Comparison of ENCODE assay signal across 16 mouse cellular contexts in genomic region chr11:58931576-58931975, GRCm38 (mm10). TPM values are rescaled to one million over a fixed set of nuclear protein-coding genes. Genes with fewer than 3 reads are reported as not detected.
A peak's percentile ranks its signal among the peaks of the same experiment; 100 is the strongest.
DNase-seq lines count a peak whose midpoint lies in the region; ATAC-seq and TF ChIP-seq lines count a peak whose summit lies in the region.
"Had no signal": no experiment of that assay in that cellular context is flagged by ENCODE, and none has a peak within 500 bp of the region (broad histone marks: within the 10 kb centered on the region; RNA-seq: fewer than 3 reads in every experiment).

No protein-coding gene starts in this region.

- no peak overlapping the region for H3K4me2 ChIP-seq in lung, embryonic 14.5 days
- H3K4me2 ChIP-seq: limb, embryonic 15.5 days; neural tube, embryonic 15.5 days had no signal

- TF ChIP-seq POLR2A in heart, adult 2 months (IDR thresholded peaks at IDR 0.05; ENCODE audit: insufficient read depth, low read depth, low read length), result no peak
- TF ChIP-seq POLR2A in MEL (IDR thresholded peaks at IDR 0.05; ENCODE audit: control insufficient read depth in 1 of 2, insufficient read depth in 1 of 2, low read depth in 1 of 2, low read length in 2 of 2, poor library complexity in 1 of 2), result 0 out of 4 replicates have a peak, but pooled peaks of 1 of the 2 experiments have one; percentile 34

- no peaks in the 10 kb centered on the region for H3K9me3 ChIP-seq in lung, embryonic 14.5 days (ENCODE audit: low read depth, low read length)
- H3K9me3 ChIP-seq in MEL (replicated peaks; ENCODE audit: insufficient read depth, low read length), result no peaks in the 10 kb centered on the region
- H3K9me3 ChIP-seq: limb, embryonic 15.5 days; midbrain, embryonic 10.5 days; neural tube, embryonic 15.5 days had no signal

- no peak for TF ChIP-seq EP300 in heart, adult 2 months (IDR thresholded peaks at IDR 0.05; ENCODE audit: insufficient read depth, low read depth, low read length)
- no peak for TF ChIP-seq EP300 in MEL (IDR thresholded peaks at IDR 0.05; ENCODE audit: low read depth in 1 of 2, low read length in 2 of 2)

- H3K9ac ChIP-seq in heart, adult 2 months (ENCODE audit: low read depth, low read length), result no peak overlapping the region
- H3K9ac ChIP-seq in lung, embryonic 14.5 days, result no peak overlapping the region
- H3K9ac ChIP-seq in MEL (ENCODE audit: control insufficient read depth, low read depth, low read length, poor library complexity, severe bottlenecking), result no peak overlapping the region
- H3K9ac ChIP-seq: limb, embryonic 15.5 days; neural tube, embryonic 15.5 days had no signal

- H3K4me3 ChIP-seq in heart, adult 2 months, result no peak overlapping the region
- no peak overlapping the region for H3K4me3 ChIP-seq in lung, embryonic 14.5 days (ENCODE audit: low read depth, low read length)
- H3K4me3 ChIP-seq in MEL (ENCODE audit: control insufficient read depth in 1 of 2, insufficient read depth in 1 of 2, low read depth in 2 of 2, low read length in 2 of 2), result no peak overlapping the region
- H3K4me3 ChIP-seq: limb, embryonic 15.5 days; midbrain, embryonic 10.5 days; neural tube, embryonic 15.5 days had no signal

- H3K36me3 ChIP-seq in heart, adult 2 months (ENCODE audit: control insufficient read depth, insufficient read depth, low read length), result no peaks in the 10 kb centered on the region
- H3K36me3 ChIP-seq in lung, embryonic 14.5 days (ENCODE audit: insufficient read depth), result peaks cover 51% of the 10 kb centered on the region
- peaks cover 3 to 13% of the 10 kb centered on the region in 2 experiments for H3K36me3 ChIP-seq in MEL (ENCODE audit: control insufficient read depth in 1 of 2, insufficient read depth in 2 of 2, low read length in 2 of 2)

- no peak for DNase-seq in heart, adult 2 months
- DNase-seq in heart, postnatal 25 days (ENCODE audit: low spot score), result no peak
- no peak for DNase-seq in lung, embryonic 14.5 days
- DNase-seq in lung, postnatal 4 days, result no peak
- peak; percentile 48 for DNase-seq in MEL (ENCODE audit: low read depth, low spot score)
- no peak for DNase-seq in testis, postnatal 10 days (ENCODE audit: low spot score)
- DNase-seq: kidney, adult 11 months; right cerebral cortex, postnatal 25 days; thymus, adult 18-20 months had no signal

- H3K27me3 ChIP-seq in heart, adult 2 months (ENCODE audit: control insufficient read depth, insufficient read depth, low read length), result no peaks in the 10 kb centered on the region
- H3K27me3 ChIP-seq in lung, embryonic 14.5 days (ENCODE audit: insufficient read depth, low read length), result no peaks in the 10 kb centered on the region
- no peaks in the 10 kb centered on the region for H3K27me3 ChIP-seq in MEL (ENCODE audit: control insufficient read depth in 1 of 2, insufficient read depth in 2 of 2, low read length in 2 of 2)
- H3K27me3 ChIP-seq: limb, embryonic 15.5 days; neural tube, embryonic 15.5 days had no signal

- H3K79me2 ChIP-seq in heart, adult 2 months (replicated peaks; ENCODE audit: control insufficient read depth, insufficient read depth, low read length), result no peaks in the 10 kb centered on the region
- H3K79me2 ChIP-seq in MEL (ENCODE audit: control insufficient read depth, insufficient read depth, low read length, poor library complexity), result peaks cover 1% of the 10 kb centered on the region; the same call in 1 of the 2 replicates

- intact Hi-C loops in heart, adult 2 months (cut with DNase I), result no loop called here
- intact Hi-C loops in heart, postnatal 25 days (cut with DNase I), result loop anchor here (10.0 kb wide), 1 partner anchor 363 kb away; the partner anchor contains the start of gene Wnt3a

- no peak for TF ChIP-seq RAD21 in MEL (IDR thresholded peaks at IDR 0.05; ENCODE audit: low read depth, low read length)

- 63% methylated on average over 4 of the region's 4 CpGs for WGBS in heart, adult 2 months
- WGBS in lung, embryonic 14.5 days, result 63% methylated on average over 4 of the region's 4 CpGs

- no peak overlapping the region for H3K27ac ChIP-seq in heart, adult 2 months
- H3K27ac ChIP-seq in lung, embryonic 14.5 days (ENCODE audit: low read depth), result no peak overlapping the region
- no peak overlapping the region for H3K27ac ChIP-seq in MEL (ENCODE audit: control insufficient read depth, low read depth, low read length)
- H3K27ac ChIP-seq: limb, embryonic 15.5 days; midbrain, embryonic 10.5 days; neural tube, embryonic 15.5 days had no signal

- ATAC-seq in lung, embryonic 14.5 days (ENCODE audit: insufficient read depth), result no peak
- 0 out of 2 replicates have a peak, but pooled peaks have one; percentile 20 for ATAC-seq in megakaryocyte-erythroid progenitor cell, adult 5-6 weeks (replicated peaks; ENCODE audit: low FRiP score, low TSS enrichment, poor library complexity, severe bottlenecking)
- ATAC-seq in monocyte, adult 5-6 weeks (replicated peaks; ENCODE audit: insufficient number of reproducible peaks, low FRiP score, low TSS enrichment, poor library complexity, severe bottlenecking), result no peak

- peak; percentile 26; the same call in 1 of the 2 replicates for TF ChIP-seq CTCF in heart, adult 2 months (IDR thresholded peaks at IDR 0.05)
- peak; percentile 28; the same call in 1 of the 2 replicates for TF ChIP-seq CTCF in lung, embryonic 14.5 days (IDR thresholded peaks at IDR 0.05; ENCODE audit: low read depth)
- peak in 2 of 3 experiments; percentile 34 to 35; a peak in 4 of 6 replicates for TF ChIP-seq CTCF in MEL (IDR thresholded peaks at IDR 0.05 in 2 of 3, conservative IDR thresholded peaks at IDR 0.05 in 1 of 3; ENCODE audit: control insufficient read depth in 1 of 3, insufficient read depth in 1 of 3, low read depth in 2 of 3, low read length in 3 of 3, poor library complexity in 1 of 3, severe bottlenecking in 1 of 3)

- peaks cover 3% of the 10 kb centered on the region for H3K4me1 ChIP-seq in heart, adult 2 months (ENCODE audit: control insufficient read depth, insufficient read depth, low read length)
- no peaks in the 10 kb centered on the region for H3K4me1 ChIP-seq in lung, embryonic 14.5 days (ENCODE audit: insufficient read depth)
- peaks cover 4 to 15% of the 10 kb centered on the region in 2 experiments; a peak in 3 of 4 replicates for H3K4me1 ChIP-seq in MEL (ENCODE audit: control insufficient read depth in 1 of 2, insufficient read depth in 2 of 2, low read length in 2 of 2)

RNA-seq across cellular contexts. Expression of gene Rnf187, which starts 7.1 kb away (rescaled TPM):
- total RNA-seq in heart, adult 2 months (2021), result 100 to 1,000 TPM; 164 to 177 TPM
- polyA plus RNA-seq in heart, adult 2 months (2012; rRNA removed), result 182 and 190 TPM in 2 replicates
- total RNA-seq in heart, postnatal 25 days (2021), result 100 to 1,000 TPM; 163 to 167 TPM
- polyA plus RNA-seq in lung, embryonic 14.5 days (2014; fragmentation: Nextera tagmentation; extraction: Ambion mirVana), result 273 and 293 TPM in 2 replicates
- 282 and 337 TPM in 2 replicates for total RNA-seq in MEL (2012; rRNA removed)
- polyA plus RNA-seq in MEL (2012; ENCODE audit: insufficient read depth in 1 of 2, insufficient read length in 2 of 2, low read depth in 1 of 2, low replicate concordance in 2 of 2, missing spikeins in 1 of 2), result 1,000 to 10,000 TPM in 1 of 2 experiments, 100 to 1,000 TPM in 1; 280 to 3,830 TPM
- total RNA-seq in megakaryocyte-erythroid progenitor cell, adult 5-6 weeks (2014; fragmentation: Nextera tagmentation), result 115 and 146 TPM in 2 replicates
- total RNA-seq in megakaryocyte-erythroid progenitor cell, adult 5-6 weeks (2017), result 101 and 108 TPM in 2 replicates
- total RNA-seq in monocyte, adult 5-6 weeks (2017), result 42.2 to 79.7 TPM (median 47.8 TPM) in 3 replicates

RNA-seq across cellular contexts. Expression of gene Btnl10, which starts 13.9 kb away (rescaled TPM):
- total RNA-seq in heart, adult 2 months (2021), result not detected
- 0.04 and 0.09 TPM in 2 replicates for polyA plus RNA-seq in heart, adult 2 months (2012; rRNA removed)
- total RNA-seq in heart, postnatal 25 days (2021), result not detected
- not detected in 2 replicates for polyA plus RNA-seq in lung, embryonic 14.5 days (2014; fragmentation: Nextera tagmentation; extraction: Ambion mirVana)
- 0.62 and 1.7 TPM in 2 replicates for total RNA-seq in MEL (2012; rRNA removed)
- polyA plus RNA-seq in MEL (2012; ENCODE audit: insufficient read depth in 1 of 2, insufficient read length in 2 of 2, low read depth in 1 of 2, low replicate concordance in 2 of 2, missing spikeins in 1 of 2), result under 1 TPM in 1 of 2 experiments, not detected in 1; 0.92 TPM
- 34.1 and 34.2 TPM in 2 replicates for total RNA-seq in megakaryocyte-erythroid progenitor cell, adult 5-6 weeks (2014; fragmentation: Nextera tagmentation)
- total RNA-seq in megakaryocyte-erythroid progenitor cell, adult 5-6 weeks (2017), result 11.5 and 18.8 TPM in 2 replicates
- total RNA-seq in monocyte, adult 5-6 weeks (2017), result not detected in 3 replicates
- total RNA-seq: gastrocnemius, adult 18-20 months had no signal
- polyA plus RNA-seq: heart, embryonic 14.5 days; midbrain, embryonic 10.5 days had no signal

RNA-seq across cellular contexts. Expression of gene Hist3h2ba, which starts 17.1 kb away (rescaled TPM):
- total RNA-seq in heart, adult 2 months (2021), result 1 to 10 TPM in 1 of 2 experiments, under 1 TPM in 1; 0.81 to 1.1 TPM
- polyA plus RNA-seq in heart, adult 2 months (2012; rRNA removed), result 0.67 and 1.5 TPM in 2 replicates
- 1 to 10 TPM; 1.8 to 2.3 TPM for total RNA-seq in heart, postnatal 25 days (2021)
- polyA plus RNA-seq in lung, embryonic 14.5 days (2014; fragmentation: Nextera tagmentation; extraction: Ambion mirVana), result 9.0 and 9.5 TPM in 2 replicates
- total RNA-seq in MEL (2012; rRNA removed), result 48.2 and 147 TPM in 2 replicates
- under 1 TPM in 1 of 2 experiments, not detected in 1; 0.21 TPM for polyA plus RNA-seq in MEL (2012; ENCODE audit: insufficient read depth in 1 of 2, insufficient read length in 2 of 2, low read depth in 1 of 2, low replicate concordance in 2 of 2, missing spikeins in 1 of 2)
- total RNA-seq in megakaryocyte-erythroid progenitor cell, adult 5-6 weeks (2014; fragmentation: Nextera tagmentation), result 21.1 and 27.6 TPM in 2 replicates
- total RNA-seq in megakaryocyte-erythroid progenitor cell, adult 5-6 weeks (2017), result 6.3 and 6.5 TPM in 2 replicates
- total RNA-seq in monocyte, adult 5-6 weeks (2017), result 1.7 TPM in 2 of 3 replicates, not detected in the other

RNA-seq across cellular contexts. Expression of gene Hist3h2a, which starts 22.9 kb away (rescaled TPM):
- total RNA-seq in heart, adult 2 months (2021), result 10 to 100 TPM; 13.6 to 14.0 TPM
- polyA plus RNA-seq in heart, adult 2 months (2012; rRNA removed), result 12.6 and 15.4 TPM in 2 replicates
- 10 to 100 TPM; 17.1 to 21.3 TPM for total RNA-seq in heart, postnatal 25 days (2021)
- polyA plus RNA-seq in lung, embryonic 14.5 days (2014; fragmentation: Nextera tagmentation; extraction: Ambion mirVana), result 18.1 and 18.5 TPM in 2 replicates
- 184 and 300 TPM in 2 replicates for total RNA-seq in MEL (2012; rRNA removed)
- polyA plus RNA-seq in MEL (2012; ENCODE audit: insufficient read depth in 1 of 2, insufficient read length in 2 of 2, low read depth in 1 of 2, low replicate concordance in 2 of 2, missing spikeins in 1 of 2), result under 1 TPM in 1 of 2 experiments, not detected in 1; 0.42 TPM
- total RNA-seq in megakaryocyte-erythroid progenitor cell, adult 5-6 weeks (2014; fragmentation: Nextera tagmentation), result 29.7 and 39.9 TPM in 2 replicates
- total RNA-seq in megakaryocyte-erythroid progenitor cell, adult 5-6 weeks (2017), result 238 and 296 TPM in 2 replicates
- total RNA-seq in monocyte, adult 5-6 weeks (2017), result 35.6 to 52.4 TPM (median 42.1 TPM) in 3 replicates

RNA-seq across cellular contexts. Expression of gene Trim17, which starts 22.9 kb away (rescaled TPM):
- total RNA-seq in heart, adult 2 months (2021), result under 1 TPM in 1 of 2 experiments, not detected in 1; 0.07 TPM
- 0.20 and 0.37 TPM in 2 replicates for polyA plus RNA-seq in heart, adult 2 months (2012; rRNA removed)
- under 1 TPM; 0.10 to 0.17 TPM for total RNA-seq in heart, postnatal 25 days (2021)
- 0.14 and 0.22 TPM in 2 replicates for polyA plus RNA-seq in lung, embryonic 14.5 days (2014; fragmentation: Nextera tagmentation; extraction: Ambion mirVana)
- 0.50 and 0.52 TPM in 2 replicates for total RNA-seq in MEL (2012; rRNA removed)
- under 1 TPM in 1 of 2 experiments, not detected in 1; 0.82 TPM for polyA plus RNA-seq in MEL (2012; ENCODE audit: insufficient read depth in 1 of 2, insufficient read length in 2 of 2, low read depth in 1 of 2, low replicate concordance in 2 of 2, missing spikeins in 1 of 2)
- total RNA-seq in megakaryocyte-erythroid progenitor cell, adult 5-6 weeks (2014; fragmentation: Nextera tagmentation), result not detected in 2 replicates
- total RNA-seq in megakaryocyte-erythroid progenitor cell, adult 5-6 weeks (2017), result not detected in 2 replicates
- total RNA-seq in monocyte, adult 5-6 weeks (2017), result 0.29 TPM in 1 of 3 replicates, not detected in the others
